Mouse (Mus musculus) splenic B cell, adult 2 months (primary cell): ENCODE data around the gene Fam213b.

ENCODE experiments used
- DNase-seq: peaks from one replicate; pipeline ENCODE4 v3.0.0-alpha.2; 2011; ENCODE audit warnings: low read depth, low spot score
- H3K27me3 ChIP-seq: 2 replicates; pipeline ENCODE4 v1.6.1; 2012; ENCODE audit warnings: mild to moderate bottlenecking, low read length, moderate library complexity, mixed read lengths; ENCODE audit not compliant: control insufficient read depth, poor library complexity, insufficient read depth, severe bottlenecking
- H3K36me3 ChIP-seq: 2 replicates; pipeline ENCODE4 v1.6.1; 2012; ENCODE audit warnings: mild to moderate bottlenecking, low read length, moderate library complexity, mixed read lengths; ENCODE audit not compliant: control insufficient read depth, poor library complexity, insufficient read depth, severe bottlenecking

The Fam213b gene

GRCm38 (mm10) chr4:154929088-154929660, 30.2 kb upstream of the Fam213b start:
- Histone ChIP-seq H3K36me3 (no peaks in the 10 kb centered on the region; the same call in none of the 2 replicates), H3K27me3 (no peaks in the 10 kb centered on the region)
- DNase-seq: peak; percentile 65

DNA sequence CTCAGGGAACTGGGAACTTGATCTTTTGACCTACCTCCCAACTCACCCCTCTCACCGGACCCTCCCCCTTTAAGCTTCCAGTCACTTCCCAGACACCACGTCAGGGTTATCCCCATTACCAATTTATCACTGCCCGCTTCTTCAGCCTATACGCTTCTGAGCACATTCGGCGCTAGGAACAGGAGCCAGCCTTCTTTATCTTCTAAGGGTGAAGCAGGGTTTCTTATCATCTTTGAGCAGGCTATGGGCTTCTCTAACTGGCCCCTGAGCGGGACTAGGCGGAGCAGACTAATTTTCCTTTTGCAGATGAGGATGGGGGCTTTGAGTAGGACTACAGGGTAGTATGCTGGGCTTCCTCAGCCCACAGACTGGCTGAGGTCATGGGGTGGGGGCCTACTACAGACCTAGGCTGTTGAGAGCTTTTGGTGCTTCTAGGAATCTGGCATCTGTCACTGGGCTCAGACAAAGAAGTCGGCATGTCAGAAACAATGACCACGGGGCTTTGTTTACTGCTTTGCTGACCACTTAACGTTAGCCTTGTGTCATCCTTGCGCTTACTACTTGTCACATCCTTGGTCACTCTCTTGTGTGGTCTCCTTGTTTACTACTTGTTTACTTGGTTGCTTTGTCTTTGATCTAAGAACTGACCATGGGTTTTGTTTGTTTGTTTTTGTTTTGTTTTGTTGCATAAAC, 29.6 kb upstream of the Fam213b start, which contains the start of gene Tnfrsf14:
Gene Tnfrsf14 (minus strand): TSS at position 169 of the 693 bp plus-strand sequence.
- Histone ChIP-seq H3K27me3 (no peaks in the 10 kb centered on the region), H3K36me3 (no peaks in the 10 kb centered on the region; the same call in none of the 2 replicates)
- DNase-seq: no peak

GRCm38 (mm10) chr4:154927899-154928337, 29.0 kb upstream of the Fam213b start:
- peak; percentile 56 for DNase-seq
- H3K27me3 ChIP-seq: no peaks in the 10 kb centered on the region
- H3K36me3 ChIP-seq: no peaks in the 10 kb centered on the region; the same call in none of the 2 replicates

- DNase-seq: no peak
Observed at GRCm38 (mm10) chr4:154926969-154927898, 28.3 kb upstream of the Fam213b start.

GRCm38 (mm10) chr4:154925413-154925812, 26.5 kb upstream of the Fam213b start:
- no peaks in the 10 kb centered on the region for H3K27me3 ChIP-seq
- DNase-seq: peak; percentile 72
- peaks cover 2% of the 10 kb centered on the region for H3K36me3 ChIP-seq

More at GRCm38 (mm10) chr4:154926969-154927898, 28.3 kb upstream of the Fam213b start:
- H3K36me3 ChIP-seq: no peaks in the 10 kb centered on the region; the same call in none of the 2 replicates
- H3K27me3 ChIP-seq: no peaks in the 10 kb centered on the region

GRCm38 (mm10) chr4:154922931-154923330, 24.0 kb upstream of the Fam213b start:
- peaks cover 5% of the 10 kb centered on the region for H3K36me3 ChIP-seq
- H3K27me3 ChIP-seq: no peaks in the 10 kb centered on the region
- no peak for DNase-seq

DNA sequence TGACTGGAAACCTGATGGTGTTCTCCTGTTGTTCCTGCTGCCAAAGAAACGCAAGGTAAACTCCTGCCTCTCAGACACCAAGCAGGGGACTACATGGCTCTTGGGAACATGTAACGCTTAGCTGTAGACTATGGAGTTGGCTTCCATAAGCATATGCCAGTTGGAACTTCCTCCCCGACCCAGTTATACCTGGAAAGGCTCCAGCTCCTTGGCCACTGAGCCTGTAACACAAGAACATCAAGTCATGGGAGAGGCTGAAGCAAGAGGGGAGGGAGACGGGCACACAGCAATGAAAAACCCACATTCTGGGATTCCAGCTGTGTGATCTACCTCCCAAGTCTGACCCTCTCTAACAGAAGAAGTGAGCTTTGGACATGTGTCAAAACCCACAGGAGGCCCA, 23.4 kb upstream of the Fam213b start:
- DNase-seq: no peak
- Histone ChIP-seq H3K27me3 (no peaks in the 10 kb centered on the region), H3K36me3 (peaks cover 10% of the 10 kb centered on the region)

DNA sequence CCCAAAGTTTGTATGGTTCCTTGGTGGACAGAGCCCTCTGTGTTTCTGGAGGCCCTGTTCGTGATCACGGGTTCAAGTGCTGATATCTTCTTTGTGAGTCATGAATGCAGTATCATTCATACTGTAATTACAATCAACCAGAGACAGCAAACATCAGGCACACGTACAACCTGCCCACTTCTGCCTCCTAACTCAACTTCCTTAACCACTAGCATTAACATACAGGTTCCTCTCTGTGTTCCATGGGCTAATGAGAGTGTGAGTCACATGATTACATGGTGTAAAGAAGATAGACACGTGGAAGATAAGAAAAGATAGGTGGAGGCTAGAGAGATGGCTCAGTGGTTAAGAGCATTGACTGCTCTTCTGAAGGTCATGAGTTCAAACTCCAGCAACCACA, 17.7 kb upstream of the Fam213b start:
- Histone ChIP-seq H3K36me3 (peaks cover 10% of the 10 kb centered on the region), H3K27me3 (no peaks in the 10 kb centered on the region)
- no peak for DNase-seq

- Histone ChIP-seq H3K27me3 (no peaks in the 10 kb centered on the region), H3K36me3 (peaks cover 9% of the 10 kb centered on the region)
- no peak for DNase-seq
Observed at GRCm38 (mm10) chr4:154915286-154915685, 16.4 kb upstream of the Fam213b start.

GRCm38 (mm10) chr4:154914707-154915106, 15.8 kb upstream of the Fam213b start:
- DNase-seq: no peak
- H3K36me3 ChIP-seq: peaks cover 9% of the 10 kb centered on the region
- H3K27me3 ChIP-seq: no peaks in the 10 kb centered on the region

DNA sequence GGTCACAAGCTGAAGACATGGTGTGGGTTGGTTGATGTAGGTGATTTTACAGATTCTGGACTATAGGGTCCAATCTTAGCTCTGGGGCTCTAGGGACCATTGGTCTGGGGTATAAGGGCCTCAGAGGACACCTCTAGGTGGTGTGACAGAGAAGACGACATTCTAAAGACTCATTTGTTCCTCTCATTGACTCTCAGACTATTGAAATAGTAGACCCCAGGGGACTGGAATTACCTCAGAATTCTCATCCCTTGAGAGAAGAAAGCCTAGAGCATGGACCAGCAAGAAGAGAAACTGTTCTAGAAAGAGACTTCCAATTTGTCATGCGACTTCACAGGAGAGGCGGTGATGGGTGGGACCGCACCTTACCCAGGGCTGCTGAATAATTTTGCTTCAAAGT, 15.3 kb upstream of the Fam213b start:
- Histone ChIP-seq H3K27me3 (no peaks in the 10 kb centered on the region), H3K36me3 (peaks cover 9% of the 10 kb centered on the region)

DNA sequence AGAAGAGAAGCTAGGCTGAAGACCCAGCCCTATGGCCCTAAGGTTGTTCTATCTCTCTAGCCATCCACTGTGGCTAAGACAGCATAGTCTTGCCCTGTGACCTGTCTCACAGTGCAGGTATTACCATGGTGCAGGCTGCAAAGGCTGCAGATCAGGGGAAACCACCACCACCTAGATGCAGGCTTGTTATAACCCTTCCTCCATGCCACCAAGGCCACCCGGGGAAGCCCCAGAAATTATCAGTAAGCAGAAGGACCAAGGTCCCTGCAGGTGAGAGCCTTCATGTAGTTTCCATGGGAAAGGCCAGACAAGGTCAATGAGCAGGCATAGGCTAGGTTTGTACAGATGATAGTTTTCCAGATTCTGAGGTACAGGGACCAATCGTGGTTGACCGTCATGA, 14.9 kb upstream of the Fam213b start:
- H3K36me3 ChIP-seq: peaks cover 9% of the 10 kb centered on the region
- DNase-seq: no peak
- H3K27me3 ChIP-seq: no peaks in the 10 kb centered on the region

More for the DNA sequence above, 15.3 kb upstream of the Fam213b start:
- no peak for DNase-seq

- no peak for DNase-seq
- Histone ChIP-seq H3K36me3 (no peaks in the 10 kb centered on the region), H3K27me3 (no peaks in the 10 kb centered on the region)
Observed at GRCm38 (mm10) chr4:154911644-154912043, 12.7 kb upstream of the Fam213b start.

DNA sequence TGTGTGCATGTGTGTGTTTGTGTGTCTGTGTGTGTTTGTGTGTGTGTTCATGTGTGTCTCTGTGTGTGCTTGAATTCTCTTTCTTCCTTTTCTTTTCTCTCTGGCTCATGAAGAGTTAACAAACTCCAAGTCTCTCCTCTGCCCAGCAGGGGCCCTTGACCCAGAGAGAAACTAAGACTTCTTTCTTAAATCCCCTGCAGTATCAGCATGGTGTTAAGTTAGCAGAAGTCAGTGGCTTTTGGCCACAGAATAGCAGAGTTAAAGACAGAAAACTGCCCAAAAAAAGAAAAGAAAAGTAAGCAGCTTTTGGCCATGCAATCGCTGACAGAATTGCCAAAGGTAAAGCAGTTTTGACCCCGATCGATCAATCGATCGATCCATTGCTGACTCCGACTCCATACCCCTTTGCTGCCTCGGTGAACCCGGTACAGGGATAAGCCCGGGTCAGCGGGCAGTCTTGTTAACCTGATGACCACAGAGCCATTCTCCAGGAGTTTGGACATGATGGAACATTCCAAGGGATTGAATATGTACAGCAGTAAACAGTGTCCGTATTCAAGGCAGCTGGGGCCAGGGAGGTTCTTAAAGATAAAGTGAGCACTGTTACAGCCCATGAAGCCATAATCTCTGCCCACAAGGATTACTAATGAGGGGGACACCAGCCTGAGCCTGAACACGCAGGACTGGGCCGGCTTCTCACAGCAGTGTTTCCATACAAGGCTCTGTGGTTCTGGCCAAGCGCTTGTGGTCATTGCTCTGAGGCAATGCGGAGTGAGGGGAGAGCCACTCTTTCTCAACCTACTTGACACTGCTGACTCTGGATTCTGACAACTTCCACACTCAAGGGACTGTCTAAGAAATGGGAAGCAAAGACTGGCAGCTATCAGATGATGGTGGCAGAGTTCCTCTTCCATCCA, 11.9 kb upstream of the Fam213b start:
- Histone ChIP-seq H3K36me3 (no peaks in the 10 kb centered on the region), H3K27me3 (no peaks in the 10 kb centered on the region)
- DNase-seq: no peak
